ENCODE assay signal across 8 mouse cellular contexts in genomic region chr4:138708636-138709035, GRCm38 (mm10). TPM values are rescaled to one million over a fixed set of nuclear protein-coding genes. Genes with fewer than 3 reads are reported as not detected.
DNase-seq lines count a peak whose midpoint lies in the region.
"Had no signal": no experiment of that assay in that cellular context is flagged by ENCODE, and none has a peak within 500 bp of the region (broad histone marks: within the 10 kb centered on the region; RNA-seq: fewer than 3 reads in every experiment).

No protein-coding gene starts in this region.

- no peaks in the 10 kb centered on the region for H3K27me3 ChIP-seq in embryonic facial prominence, embryonic 10.5 days (replicated peaks; ENCODE audit: low read depth, poor library complexity, severe bottlenecking)

- 14% methylated on average over 7 of the region's 7 CpGs for WGBS in embryonic facial prominence, embryonic 10.5 days

- no peak overlapping the region for H3K27ac ChIP-seq in embryonic facial prominence, embryonic 10.5 days (replicated peaks)

- H3K4me3 ChIP-seq in embryonic facial prominence, embryonic 10.5 days = no peak overlapping the region
- H3K4me3 ChIP-seq: megakaryocyte, embryonic 14.5 days had no signal

- H3K4me1 ChIP-seq in embryonic facial prominence, embryonic 10.5 days = peaks cover 4% of the 10 kb centered on the region; the same call in 1 of the 2 replicates
- H3K4me1 ChIP-seq: megakaryocyte, embryonic 14.5 days had no signal

- H3K36me3 ChIP-seq in embryonic facial prominence, embryonic 10.5 days (replicated peaks) = no peaks in the 10 kb centered on the region

- peak; percentile 62 for DNase-seq in right cerebral cortex, postnatal 4 days
- no peak for DNase-seq in right cerebral cortex, postnatal 36 days (ENCODE audit: low spot score in 2 of 2)
- peak; percentile 35 for DNase-seq in adrenal gland, adult 8-10 months
- peak; percentile 67 for DNase-seq in embryonic facial prominence, embryonic 10.5 days (ENCODE audit: low spot score)
- peak; percentile 55 to 78 for DNase-seq in kidney, adult 8-10 months
- peak; percentile 62 to 69 for DNase-seq in lung, postnatal 4 days
- DNase-seq in thymus, postnatal 4 days = peak; percentile 83

- H3K9me3 ChIP-seq in embryonic facial prominence, embryonic 10.5 days = no peaks in the 10 kb centered on the region

RNA-seq across cellular contexts. Expression of gene Pla2g2c, which starts 16.0 kb away (rescaled TPM):
- total RNA-seq in adrenal gland, adult 8-10 months (2022) = under 1 TPM in 3 of 4 experiments, not detected in 1; 0.52 to 0.81 (median 0.68) TPM
- 0.52 and 0.65 TPM in 2 replicates for polyA plus RNA-seq in embryonic facial prominence, embryonic 10.5 days (2016; fragmentation: Nextera tagmentation; extraction: Ambion mirVana)

RNA-seq across cellular contexts. Expression of gene Ubxn10, which starts 28.3 kb away (rescaled TPM):
- 1 to 10 TPM; 1.0 to 3.9 (median 2.3) TPM for total RNA-seq in adrenal gland, adult 8-10 months (2022)
- 1.3 and 1.4 TPM in 2 replicates for polyA plus RNA-seq in embryonic facial prominence, embryonic 10.5 days (2016; fragmentation: Nextera tagmentation; extraction: Ambion mirVana)

RNA-seq across cellular contexts. Expression of gene Pla2g2f, which starts 48.8 kb away (rescaled TPM):
- total RNA-seq in adrenal gland, adult 8-10 months (2022) = 10 to 100 TPM; 27.9 to 46.9 (median 39.1) TPM
- not detected in 2 replicates for polyA plus RNA-seq in embryonic facial prominence, embryonic 10.5 days (2016; fragmentation: Nextera tagmentation; extraction: Ambion mirVana)

Comparison
In these comparisons a context has a peak if more than half of its experiments do, and no peak if none do; other contexts are left out.
1. DNase-seq: peak in right cerebral cortex, postnatal 4 days (single experiment), adrenal gland, adult 8-10 months (single experiment), embryonic facial prominence, embryonic 10.5 days (single experiment), kidney, adult 8-10 months (2 of 2), lung, postnatal 4 days (2 of 2) and thymus, postnatal 4 days (single experiment); none in right cerebral cortex, postnatal 36 days (0 of 2).